Mouse (Mus musculus) embryo, embryonic 11.5 days (tissue): ENCODE measurements around the gene Tor3a.
"Not testable (repeated sequence)": the region's sequence is repeated elsewhere in the genome, so short reads cannot be mapped to it uniquely, and the experiment has no call there.

ENCODE experiments used
- DNase-seq: peaks from one replicate; pipeline ENCODE4 v3.0.0-alpha.2; 2012; ENCODE audit warnings: low read depth, low spot score

The Tor3a gene

DNA sequence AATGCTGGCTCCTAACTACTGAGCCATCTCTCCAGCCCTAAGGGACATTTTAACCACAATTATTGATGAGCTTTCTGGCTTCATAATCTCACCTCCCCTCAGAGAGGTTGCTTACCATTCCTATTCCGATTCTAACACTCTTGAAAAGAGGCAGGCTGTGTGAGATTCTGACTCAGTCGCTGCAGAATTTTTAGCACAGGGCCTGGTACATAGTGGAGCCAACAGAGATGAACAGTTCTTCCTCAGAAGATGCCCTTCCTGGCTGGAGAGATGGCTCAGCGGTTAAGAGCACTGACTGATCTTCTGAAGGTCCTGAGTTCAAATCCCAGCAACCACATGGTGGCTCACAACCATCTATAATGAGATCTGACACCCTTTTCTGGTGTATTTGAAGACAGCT, 2.2 kb downstream of the Tor3a start:
- DNase-seq: no peak

DNA sequence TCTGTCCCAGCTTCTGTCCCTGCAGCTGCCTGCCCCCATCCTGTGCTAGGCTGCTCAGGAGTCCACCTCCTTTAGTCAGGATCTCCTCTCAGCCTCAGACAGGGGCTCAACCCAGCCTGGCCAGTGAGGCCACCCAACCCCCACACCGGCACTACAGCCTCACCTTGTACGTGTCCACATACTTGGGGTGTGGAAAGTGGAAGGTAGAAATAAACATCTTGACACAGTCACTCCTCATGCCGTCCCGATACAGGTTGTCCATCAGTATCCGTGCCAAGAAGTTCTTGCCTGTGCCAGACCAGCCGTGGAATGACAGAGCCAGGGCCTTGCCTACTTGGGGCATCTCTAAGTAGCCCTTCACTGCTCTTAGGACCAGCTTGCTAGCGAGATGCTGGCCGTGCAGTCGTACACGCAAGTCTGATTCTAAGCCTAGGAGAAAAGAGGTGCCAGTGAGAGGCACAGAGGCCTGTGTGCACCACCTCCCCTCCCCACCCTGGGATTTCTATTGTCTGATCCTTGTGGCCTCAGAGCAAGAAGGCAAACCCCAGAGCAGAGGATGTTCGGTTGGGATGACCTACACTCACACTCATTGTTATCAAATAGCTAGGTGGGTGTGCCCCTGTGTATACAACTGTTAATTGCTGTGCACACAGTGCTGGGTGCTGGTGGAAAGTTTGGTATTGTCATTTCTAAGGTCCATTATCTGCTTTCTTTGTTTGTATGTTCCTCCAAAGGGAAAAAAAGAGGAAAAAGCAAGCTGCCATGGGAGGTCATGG, 4.8 kb downstream of the Tor3a start:
- DNase-seq: no peak

DNA sequence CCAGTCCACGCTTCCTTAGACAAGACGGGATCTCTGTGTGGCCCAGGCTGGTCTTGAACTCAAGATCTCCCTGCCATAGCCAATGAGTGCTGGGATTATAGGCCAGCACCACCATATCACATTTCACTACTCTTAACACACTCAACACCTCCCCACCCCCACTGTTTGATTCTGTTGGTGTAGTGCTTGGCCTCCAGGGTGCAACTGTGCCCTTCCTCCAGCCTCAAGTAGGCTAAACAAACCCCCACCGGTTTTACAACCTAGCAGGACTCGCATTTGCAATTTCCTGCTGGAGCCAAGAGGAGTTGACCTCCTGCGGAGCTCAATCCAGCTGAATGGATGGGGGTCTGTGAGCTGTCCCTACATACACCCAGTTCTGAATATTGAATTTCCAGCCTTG, 5.6 kb downstream of the Tor3a start:
- no peak for DNase-seq

DNA sequence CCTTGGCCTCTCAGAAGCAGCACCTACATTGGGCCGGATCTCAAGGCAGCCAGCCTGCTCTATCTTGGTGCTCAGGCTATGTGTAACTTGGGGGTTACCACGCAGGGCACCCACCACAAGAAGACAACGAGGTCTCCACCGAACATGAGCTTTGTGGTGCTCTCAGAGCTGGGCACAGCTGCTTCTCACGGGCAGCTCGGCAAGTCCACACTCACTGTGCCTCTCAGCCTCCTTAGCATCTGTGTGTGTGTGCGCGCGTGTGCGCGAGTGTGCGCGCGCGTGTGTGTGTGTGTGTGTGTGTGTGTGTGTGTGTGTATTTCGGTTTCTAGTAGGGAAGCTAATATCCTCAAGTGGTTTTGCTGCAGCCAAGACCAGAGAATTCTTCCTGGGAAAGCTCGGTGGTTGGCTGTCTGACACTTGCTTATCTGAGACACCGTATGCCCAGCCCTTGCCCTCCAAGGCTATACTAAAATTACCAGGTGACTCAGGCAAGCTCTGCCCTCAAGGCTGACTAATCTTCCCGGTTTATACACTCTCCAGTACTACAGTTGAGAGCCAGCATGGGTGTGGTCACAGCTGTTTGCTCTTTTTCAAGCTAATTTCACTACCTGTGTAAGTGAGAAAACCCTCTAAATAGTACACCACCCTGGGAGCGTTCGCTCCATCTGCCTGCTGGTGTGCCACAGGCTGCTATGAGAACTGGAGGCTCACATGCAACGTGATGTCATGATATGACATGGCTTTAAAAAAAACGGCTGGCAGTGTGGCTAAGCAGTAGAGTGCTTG, 6.8 kb downstream of the Tor3a start:
- no peak for DNase-seq

DNA sequence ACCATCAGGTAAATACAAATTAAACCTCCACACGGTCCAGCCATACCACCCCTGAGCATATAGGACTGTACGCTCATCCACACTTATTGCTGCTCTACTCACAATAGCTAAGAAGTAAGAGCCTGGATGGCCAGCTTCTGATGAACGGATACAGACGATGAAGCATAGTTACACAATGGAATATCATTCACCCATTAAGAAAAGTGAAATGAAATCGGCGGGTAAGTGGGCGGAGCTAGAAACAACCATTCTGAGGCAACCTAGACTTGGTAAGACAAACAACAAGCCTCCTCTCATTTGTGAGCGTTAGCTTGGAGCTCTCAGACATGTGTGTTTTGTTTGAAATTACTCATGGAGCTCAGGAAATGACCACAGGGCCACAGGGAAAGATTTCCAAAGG, 8.4 kb downstream of the Tor3a start:
- DNase-seq: no peak

DNA sequence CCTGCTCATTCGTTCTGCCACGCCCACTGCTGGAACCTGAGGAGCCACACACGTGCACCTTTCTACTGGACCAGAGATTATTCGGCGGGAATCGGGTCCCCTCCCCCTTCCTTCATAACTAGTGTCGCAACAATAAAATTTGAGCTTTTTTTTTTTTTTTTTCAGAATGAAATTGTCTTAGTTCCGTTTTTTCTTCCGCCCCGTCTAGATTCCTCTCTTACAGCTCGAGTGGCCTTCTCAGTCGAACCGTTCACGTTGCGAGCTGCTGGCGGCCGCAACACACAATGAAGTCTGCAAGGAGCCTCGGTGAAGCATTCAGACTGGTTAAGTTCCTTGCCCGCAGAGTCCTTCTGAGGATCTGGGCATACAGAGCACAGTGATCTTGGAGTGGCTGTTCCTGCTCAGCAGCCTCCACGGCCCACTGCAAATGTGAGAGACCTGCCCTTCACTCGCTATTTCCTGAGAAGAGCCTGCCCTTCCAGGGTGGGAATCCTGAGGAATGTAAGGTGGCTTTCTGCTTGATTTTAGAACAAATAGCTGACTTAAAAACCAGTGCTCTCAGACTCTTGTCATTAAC, 13.4 kb downstream of the Tor3a start:
- DNase-seq: not testable (repeated sequence)

DNA sequence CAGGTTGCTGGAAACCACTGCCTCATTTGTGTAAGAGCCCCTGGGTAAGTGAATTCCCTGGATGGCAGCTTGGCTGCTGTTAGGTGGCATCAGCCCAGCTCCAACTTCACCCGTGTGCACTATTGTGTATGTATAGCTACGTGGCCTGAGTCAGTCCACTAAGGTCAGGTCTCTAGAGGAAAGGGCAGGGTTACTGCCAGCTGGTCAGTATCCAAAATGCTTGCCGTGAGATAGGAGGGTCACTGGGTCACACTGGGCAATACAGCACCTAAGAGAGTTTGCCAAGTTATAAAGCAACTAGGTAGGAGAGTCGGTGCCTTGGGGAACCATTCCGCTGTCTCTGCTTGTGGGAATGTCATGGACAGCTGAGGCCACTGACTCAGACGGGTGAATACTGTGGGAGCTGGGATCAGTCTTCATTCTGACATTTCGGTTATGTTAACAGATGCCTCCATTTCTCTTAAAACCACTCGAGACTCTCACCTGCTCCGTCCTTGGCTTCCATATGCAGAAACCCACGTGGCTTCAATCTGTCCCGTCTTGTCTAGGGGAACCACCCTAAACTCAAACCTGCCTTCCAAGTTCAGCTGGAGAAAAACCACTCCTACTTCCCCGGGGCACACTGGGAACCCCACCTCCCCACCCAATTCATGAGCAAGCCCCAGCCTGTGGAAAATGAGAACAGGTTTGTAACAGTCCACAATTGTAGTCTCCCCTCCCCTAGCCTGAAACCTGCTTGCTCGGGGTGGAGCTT, 14.1 kb downstream of the Tor3a start:
- no peak for DNase-seq

DNA sequence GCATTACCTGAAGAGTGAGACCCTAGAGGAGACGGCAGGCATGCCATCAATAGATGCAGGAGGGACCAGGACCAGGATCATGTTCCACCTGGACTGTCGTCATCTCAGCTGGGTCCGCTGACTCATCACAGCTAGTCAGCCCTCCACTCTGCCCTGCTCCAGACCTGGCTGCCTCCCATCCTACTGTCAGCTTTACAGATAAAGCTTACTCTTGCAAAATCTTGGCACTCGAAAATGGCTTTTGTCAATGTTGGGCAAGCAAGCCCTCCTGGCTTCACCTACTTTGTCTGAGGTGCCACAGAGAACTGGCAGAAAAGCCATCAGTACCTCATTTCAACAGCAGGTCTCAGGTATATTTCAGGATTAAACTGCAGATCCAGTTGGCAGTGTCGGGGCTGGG, 15.5 kb downstream of the Tor3a start:
- DNase-seq: no peak

DNA sequence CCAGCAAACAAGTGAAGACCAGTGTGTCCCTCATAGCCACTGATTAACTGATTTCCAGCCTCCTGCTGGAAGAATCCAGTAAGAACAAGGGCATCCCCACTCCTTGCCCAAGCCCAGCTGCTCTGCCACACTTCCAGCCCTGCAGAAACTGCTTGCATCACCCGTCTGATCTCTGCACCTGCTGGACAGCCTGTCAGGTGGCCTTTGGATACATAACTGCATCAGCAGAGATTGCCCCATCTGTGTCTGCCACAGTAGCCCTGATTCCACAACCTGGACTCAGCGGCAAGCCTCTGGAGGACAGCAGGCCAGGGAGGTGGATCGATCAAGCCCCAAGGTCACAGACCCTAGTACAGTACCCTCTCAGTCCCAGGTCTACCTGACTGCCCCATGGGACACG, 16.6 kb downstream of the Tor3a start:
- DNase-seq: no peak

DNA sequence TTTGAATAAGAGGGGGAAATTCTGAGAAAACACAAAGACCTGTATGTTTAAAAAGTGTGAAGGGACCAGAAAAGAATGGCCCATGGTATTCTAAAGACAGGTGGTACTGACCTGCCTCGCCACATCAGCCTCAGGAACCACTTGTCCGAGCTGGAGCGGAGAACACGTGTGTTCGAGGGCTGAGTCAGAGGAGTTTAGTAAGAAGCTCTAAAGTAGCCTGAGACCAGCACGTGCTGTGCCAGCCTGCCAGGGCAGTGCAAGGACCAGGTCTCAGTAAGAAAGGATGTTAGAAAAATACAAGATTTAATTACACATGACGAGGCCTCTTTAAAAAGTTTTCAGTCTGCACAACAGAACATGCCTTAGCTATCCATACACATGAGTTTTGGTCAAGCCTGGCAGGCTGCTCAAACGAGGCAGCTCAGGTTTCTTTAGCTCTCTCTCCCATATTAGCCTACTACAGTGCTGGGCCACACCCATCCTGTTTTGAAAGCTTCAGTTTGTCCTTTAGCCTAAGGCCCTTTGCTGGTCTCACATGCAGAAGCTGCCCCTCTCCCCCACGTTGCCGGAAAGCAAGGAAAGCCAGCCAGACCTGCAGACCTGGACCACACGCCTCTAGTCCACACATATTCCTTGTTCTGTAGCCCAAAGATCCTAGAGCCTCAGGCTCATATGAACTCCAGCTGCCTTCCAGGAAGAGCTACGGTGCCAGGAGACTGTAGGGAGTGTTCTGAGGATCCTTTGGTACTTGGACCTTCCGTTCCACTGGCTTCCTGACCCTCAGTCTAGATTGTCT, 19.2 kb downstream of the Tor3a start:
- DNase-seq: no peak

DNA sequence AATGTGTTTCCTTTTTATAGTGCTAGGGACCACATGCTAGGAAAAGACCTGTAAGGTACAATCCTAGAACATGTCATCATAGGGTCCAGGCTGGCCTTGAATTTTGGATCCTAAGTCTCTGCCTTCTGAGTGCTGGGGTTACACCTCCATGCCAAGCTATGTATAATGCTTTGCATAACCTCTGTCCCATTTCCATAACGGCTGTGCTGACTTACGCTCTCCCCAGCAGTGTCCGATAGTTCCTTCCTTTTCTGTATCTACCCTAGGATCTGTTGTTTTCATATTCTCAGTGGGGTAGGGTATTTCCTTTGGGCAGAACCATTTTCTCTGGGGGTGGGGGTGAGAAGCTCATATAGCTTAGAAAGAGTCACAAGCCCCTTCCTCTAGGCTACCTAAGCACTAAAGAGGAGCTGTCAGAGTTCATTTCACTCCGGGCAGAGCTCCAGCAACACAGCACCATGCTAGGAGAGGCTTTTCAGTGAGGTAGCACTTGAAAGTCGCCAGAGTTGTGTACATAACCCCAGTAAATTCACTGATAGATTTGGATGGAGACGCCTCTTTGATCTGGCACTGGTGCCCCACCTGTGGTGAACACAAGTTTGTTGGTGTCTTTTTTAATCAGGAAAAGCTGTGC, 21.9 kb downstream of the Tor3a start:
- no peak for DNase-seq

DNA sequence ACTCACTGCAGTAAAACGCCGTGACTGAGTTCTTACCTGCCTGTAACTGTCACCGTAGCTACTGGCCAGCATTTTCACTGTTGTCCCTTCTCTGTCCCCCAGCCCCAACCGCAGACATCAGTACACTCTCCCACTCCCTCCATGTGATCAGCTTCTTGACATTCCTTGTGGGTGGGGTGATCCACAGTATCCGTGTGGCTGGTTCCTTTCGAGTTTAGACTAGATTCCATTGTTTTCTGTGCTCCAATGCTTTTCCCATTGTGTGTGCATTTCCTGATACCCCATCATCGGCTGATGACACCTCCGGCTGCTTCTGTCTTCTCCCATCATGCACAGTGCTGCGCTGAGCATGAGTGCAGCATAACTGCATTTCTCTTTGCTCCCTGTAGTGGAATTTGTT, 23.5 kb downstream of the Tor3a start:
- no peak for DNase-seq

DNA sequence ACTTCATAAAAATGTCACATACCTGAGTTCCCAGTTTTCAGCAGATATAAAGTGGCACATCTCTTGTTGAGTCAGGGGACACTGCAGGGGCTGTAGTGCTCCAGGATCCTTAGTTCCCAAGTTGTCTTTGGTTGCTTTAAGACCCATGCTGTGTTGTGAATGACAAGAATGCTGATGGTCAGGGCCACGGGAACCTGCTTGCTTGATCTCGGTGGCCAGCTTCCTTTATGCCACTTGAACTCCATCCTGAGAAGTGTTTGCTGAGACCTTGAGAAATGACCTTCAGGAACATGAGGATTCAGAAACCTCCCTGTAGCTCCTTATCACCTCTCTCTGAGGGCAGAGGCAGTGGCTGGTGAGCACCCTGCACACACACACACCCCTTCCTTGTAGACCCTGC, 25.5 kb downstream of the Tor3a start:
- DNase-seq: no peak

DNA sequence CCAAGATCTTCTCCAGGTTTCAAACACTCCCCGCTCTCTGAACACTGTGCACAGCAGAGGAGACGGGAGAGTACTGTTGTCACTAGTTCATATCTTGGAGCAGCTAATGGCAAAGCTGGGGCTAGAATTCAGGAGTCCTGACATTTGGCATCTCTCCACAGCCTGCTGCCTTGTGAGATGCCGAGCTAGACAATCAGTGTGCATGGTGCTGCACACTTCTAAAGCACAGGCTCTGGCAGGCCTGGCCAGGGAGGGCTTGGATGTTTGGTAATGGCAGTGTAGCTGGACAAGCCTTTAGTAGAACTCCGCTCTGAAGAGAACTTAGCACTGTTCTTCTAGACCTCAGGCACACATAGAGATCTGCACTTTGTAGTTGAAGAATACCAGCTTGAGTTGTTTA, 28.2 kb downstream of the Tor3a start:
- DNase-seq: no peak

DNA sequence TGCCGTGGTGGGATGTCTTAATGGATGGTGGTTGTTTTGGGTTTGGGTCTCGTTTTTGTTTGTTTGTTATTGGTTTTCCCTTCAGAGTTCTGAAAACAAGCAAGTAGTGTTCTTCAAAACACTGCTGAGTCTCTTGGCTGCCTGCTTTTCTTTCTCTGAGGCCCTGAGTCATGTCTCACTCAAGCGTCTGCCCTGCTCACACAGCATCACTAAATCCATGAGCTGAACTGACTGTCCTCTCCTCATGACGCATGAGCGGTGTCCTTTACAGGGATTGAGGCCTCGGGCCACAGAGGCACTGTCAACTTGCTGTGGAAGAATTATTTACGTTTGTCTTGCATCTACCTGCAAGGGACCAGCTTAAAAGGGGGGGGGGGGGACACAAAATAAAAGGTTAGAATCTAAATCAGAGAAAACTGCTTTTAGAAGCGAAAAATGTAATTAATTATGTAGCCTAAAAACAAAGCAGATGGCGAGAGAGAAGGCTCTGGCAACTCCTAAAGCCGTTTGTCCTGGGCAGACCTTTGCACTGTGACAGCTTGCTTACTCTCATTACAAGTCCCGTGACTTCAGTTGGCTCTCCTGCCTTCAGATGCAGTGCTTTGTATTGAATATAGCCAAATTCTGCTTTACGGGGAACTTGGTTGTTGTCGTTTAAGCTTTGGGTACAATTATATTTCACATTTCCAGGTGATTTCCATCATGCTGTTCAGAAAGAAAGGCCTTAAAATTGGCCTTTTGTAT, 29.2 kb downstream of the Tor3a start:
- DNase-seq: no peak

DNA sequence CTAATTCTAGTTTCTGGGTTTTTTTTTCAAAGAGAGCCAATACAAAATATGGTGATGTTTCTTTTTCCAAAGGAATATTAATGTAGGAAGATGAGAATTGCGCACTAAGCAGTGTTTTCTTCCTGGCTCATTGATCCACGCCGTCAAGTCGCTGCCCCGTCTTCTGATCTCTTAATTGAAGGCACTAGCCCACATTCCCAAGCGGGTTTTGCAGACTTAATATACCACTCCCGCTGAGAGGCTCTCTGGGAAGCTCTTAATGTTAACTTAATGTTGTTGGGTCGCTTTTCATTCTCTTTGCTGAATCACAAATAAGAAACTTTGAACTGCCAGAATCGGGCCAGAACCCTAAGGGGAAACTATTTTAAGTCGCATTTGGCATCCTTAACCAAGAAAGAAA, 30.1 kb downstream of the Tor3a start:
- no peak for DNase-seq

DNA sequence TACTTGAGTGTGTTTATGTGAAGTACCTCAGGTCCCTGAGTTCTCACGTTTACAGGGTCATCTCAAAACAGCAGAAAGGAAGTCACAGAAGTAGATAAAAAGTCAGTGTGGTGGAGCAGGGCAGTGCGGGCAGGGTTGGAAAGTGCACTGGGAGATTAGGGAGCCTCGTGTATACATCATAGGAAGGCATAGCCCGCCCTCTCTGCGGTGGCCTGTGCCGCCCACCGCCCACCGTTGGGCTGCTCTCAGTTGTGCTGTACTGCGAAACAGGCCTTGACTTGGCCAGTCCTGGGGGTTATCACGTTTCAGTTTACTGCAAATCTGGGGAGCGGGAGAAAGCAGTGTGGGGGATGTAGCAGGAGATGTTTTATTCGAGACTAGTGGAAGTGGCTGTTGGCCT, 31.3 kb downstream of the Tor3a start:
- no peak for DNase-seq

DNA sequence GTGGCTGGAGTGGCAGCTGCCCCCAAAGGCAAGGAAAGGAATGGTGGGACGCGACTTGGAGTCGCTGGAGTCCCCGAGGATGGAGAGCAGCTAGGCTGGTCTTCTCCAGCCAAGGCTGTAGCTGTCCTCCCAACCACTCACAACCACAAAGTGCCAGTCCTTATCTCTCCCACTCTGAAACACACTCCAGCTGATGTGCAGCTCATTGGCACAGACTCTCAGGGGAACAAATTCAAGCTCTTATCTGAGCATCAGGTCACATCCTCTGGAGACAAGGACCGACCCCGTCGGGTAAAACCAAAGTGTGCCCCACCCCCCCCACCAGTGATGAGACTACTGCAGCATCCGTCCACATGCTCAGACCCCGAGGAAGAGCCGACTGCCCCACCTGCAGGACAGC, 32.3 kb downstream of the Tor3a start:
- DNase-seq: no peak

DNA sequence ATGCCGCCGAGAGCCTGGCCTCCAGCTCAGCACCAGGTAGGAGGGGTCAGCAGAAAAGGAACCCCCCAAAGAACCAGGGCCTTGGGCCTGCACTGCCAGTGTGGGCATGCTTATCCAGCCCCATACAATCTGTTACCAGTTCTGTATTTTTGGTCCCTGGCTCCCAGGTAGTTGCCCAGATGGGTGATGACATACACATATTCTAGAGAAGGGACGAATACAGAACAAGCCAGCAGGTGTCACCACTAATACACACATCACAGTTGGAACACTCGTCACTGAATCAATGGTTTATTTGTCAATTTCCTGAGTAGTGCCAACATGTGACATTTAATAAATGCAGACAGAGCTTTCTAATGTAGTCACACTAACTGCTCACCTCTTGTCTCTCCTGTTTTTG, 33.6 kb downstream of the Tor3a start:
- DNase-seq: no peak

DNA sequence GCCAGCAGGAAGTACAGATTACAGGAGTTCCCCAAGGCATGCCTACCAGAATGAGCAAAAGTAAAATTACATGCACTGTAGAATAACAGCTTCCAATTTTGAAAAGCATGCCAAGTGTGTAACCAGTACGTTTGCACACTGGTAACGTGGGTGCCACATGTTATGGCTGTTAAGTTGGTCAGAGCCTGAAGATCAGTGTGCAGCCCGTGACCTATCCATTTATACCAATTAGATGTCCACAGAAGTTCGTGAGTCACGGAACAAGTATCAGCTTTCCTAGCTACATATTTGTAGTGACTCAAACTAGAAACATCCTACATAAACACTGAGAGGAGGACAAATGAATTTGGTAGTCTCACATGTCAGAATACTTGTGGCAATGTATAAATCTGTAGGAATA, 34.7 kb downstream of the Tor3a start:
- no peak for DNase-seq
